Mouse (Mus musculus) myocyte (in vitro differentiated cells): ENCODE measurements around the gene Pex11a.

Experiments
- E2F4 ChIP-seq: IDR thresholded peaks from one replicate; pipeline ENCODE4 v1.6.1; 2011; ENCODE audit warnings: mild to moderate bottlenecking, control low read depth, moderate library complexity; ENCODE audit not compliant: insufficient read depth
- MYOG ChIP-seq, 3 experiments: IDR thresholded peaks; one replicate each; pipeline ENCODE4 v1.6.1; 2011; ENCODE audit warnings: control low read depth in 2 of 3, low read depth in 2 of 3, mild to moderate bottlenecking in 2 of 3; ENCODE audit not compliant: insufficient read length in 2 of 3, control insufficient read depth in 1 of 3, insufficient read depth in 1 of 3
- POLR2AphosphoS2 ChIP-seq: IDR thresholded peaks from one replicate; pipeline ENCODE4 v1.6.1; 2011; ENCODE audit warnings: low read depth, control low read depth; ENCODE audit not compliant: insufficient read length

- no peak for TF ChIP-seq POLR2AphosphoS2
- TF ChIP-seq MYOG (IDR thresholded peaks at IDR 0.05; ENCODE audit: control insufficient read depth in 1 of 3, insufficient read depth in 1 of 3, insufficient read length in 2 of 3, low read depth in 2 of 3) = no peak
- TF ChIP-seq E2F4 = no peak
These were observed 16.8 kb upstream of the Pex11a start for GRCm38 (mm10) chr7:79759766-79760165.
